In genomic region chr4:26542511-26542910, GRCm38 (mm10) we compare ENCODE assay signal across 15 mouse cellular contexts.
"Had no signal": no experiment of that assay in that cellular context is flagged by ENCODE, and none has a peak within 500 bp of the region (broad histone marks: within the 10 kb centered on the region; RNA-seq: fewer than 3 reads in every experiment).

No protein-coding gene starts in this region.

- H3K4me3 ChIP-seq: kidney, embryonic 15.5 days; left cerebral cortex, adult 2 months; liver, embryonic 13.5 days; lung, embryonic 15.5 days; stomach, embryonic 15.5 days had no signal

- H3K4me2 ChIP-seq: kidney, embryonic 15.5 days; liver, embryonic 13.5 days; lung, embryonic 15.5 days; midbrain, embryonic 11.5 days; stomach, embryonic 15.5 days had no signal

- H3K27ac ChIP-seq: kidney, embryonic 15.5 days; left cerebral cortex, adult 2 months; liver, embryonic 13.5 days; lung, embryonic 15.5 days; stomach, embryonic 15.5 days had no signal

- H3K9ac ChIP-seq: kidney, embryonic 15.5 days; liver, embryonic 13.5 days; lung, embryonic 15.5 days; stomach, embryonic 15.5 days had no signal

- H3K4me1 ChIP-seq: kidney, embryonic 15.5 days; liver, embryonic 13.5 days; lung, embryonic 15.5 days; stomach, embryonic 15.5 days had no signal

- H3K36me3 ChIP-seq: kidney, embryonic 15.5 days; liver, embryonic 13.5 days; lung, embryonic 15.5 days; stomach, embryonic 15.5 days had no signal

- DNase-seq: kidney, postnatal 10 days; kidney, postnatal 36 days; layer of hippocampus, postnatal 36 days; liver, embryonic 13.5 days; lung, postnatal 10 days; lung, postnatal 36 days; midbrain, embryonic 14.5 days; right cerebral cortex, postnatal 25 days; spleen, adult 18-20 months; thymus, postnatal 25 days had no signal

- H3K9me3 ChIP-seq: kidney, embryonic 15.5 days; liver, embryonic 13.5 days; lung, embryonic 15.5 days; stomach, embryonic 15.5 days had no signal

- H3K27me3 ChIP-seq: kidney, embryonic 15.5 days; liver, embryonic 13.5 days; lung, embryonic 15.5 days; stomach, embryonic 15.5 days had no signal
